Mouse (Mus musculus): Measurements from ENCODE around the gene Csl. TPM values are rescaled to one million over a fixed set of nuclear protein-coding genes. Genes with fewer than 3 reads are reported as not detected.

Csl gene
- not detected for polyA plus RNA-seq (2017; shearing (Covaris generic))

GRCm38 (mm10) chr10:99759558-99759957, at the start of gene Csl:
TSS of gene Csl (minus strand) at chr10:99759658.

Measured in CD4-positive, CD25-positive, alpha-beta regulatory T cell, adult 9 weeks (primary cell).